Mouse (Mus musculus): ENCODE results near the gene Tmem92.

The Tmem92 gene

DNA sequence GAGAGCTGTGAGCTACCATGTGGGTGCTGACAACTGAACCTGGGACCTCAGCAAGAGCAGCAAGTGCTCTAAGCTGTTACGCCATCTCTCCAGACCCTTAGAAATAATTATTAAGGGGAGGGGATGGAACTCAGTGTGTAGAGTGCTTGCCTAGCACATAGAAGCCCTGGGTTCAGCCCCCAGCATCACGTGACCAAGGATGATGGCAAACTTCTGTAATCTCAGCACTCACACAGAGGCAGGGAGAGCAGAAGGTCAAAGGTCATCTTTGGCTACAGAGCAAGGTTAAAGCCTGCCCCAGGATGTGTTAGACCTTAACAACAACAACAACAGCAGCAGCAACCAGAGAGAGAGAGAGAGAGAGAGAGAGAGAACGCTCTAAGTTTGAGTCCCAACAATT lies 54.0 kb downstream of the Tmem92 start:
- no peak for DNase-seq

DNA sequence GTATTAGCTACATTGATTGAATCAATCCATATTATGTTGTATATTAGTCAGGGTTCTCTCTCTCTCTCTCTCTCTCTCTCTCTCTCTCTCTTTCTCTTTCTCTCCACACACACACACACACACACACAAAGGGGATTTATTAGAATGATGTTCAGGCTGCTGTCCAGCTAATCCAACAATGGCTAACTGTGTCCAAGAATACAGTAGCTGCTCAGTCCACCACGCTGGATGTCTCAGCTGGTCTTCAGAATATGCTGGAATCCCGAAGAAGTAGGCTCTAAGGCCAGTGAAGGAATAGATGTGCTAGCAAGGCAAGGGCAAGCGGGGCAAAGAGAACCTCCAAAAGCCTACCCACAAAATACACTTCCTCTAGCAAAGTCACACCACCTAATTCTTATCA lies 55.2 kb downstream of the Tmem92 start:
- no peak for DNase-seq
